Mouse (Mus musculus): Measurements from ENCODE around the gene Ypel3. TPM values are rescaled to one million over a fixed set of nuclear protein-coding genes. Genes with fewer than 3 reads are reported as not detected.
"Not testable (repeated sequence)": the region's sequence is repeated elsewhere in the genome, so short reads cannot be mapped to it uniquely, and the experiment has no call there.

Ypel3 gene
- total RNA-seq, 1 experiment: 19.4 TPM

DNA sequence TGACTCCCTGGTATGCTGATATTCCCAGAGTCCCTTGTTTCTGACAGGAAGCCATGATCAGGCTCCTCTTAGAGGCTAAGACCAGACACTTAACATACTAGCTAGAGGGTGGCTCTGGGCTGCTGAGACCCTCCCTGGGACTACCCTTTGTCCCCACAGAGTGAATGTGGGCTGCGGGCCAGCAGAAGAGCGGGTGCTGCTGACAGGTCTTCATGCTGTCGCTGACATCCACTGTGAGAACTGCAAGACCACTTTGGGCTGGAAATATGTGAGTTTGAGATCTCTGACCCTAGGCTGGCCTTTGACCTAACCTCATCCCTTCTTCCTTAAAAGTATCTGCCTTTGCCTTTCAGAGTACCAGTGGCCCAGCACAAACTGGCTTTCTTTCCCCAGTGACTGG is 1.4 kb downstream of the Ypel3 start:
- in situ Hi-C loops (cut with MboI; ENCODE audit: low sequenced_read_pairs in 2 of 2, unreplicated experiment in 2 of 2): no loop called here
- Histone ChIP-seq H3K4me1 (ENCODE audit: control insufficient read depth in 2 of 2, insufficient read depth in 2 of 2, low read length in 2 of 2, poor library complexity in 1 of 2) (peaks cover 5 to 23% of the 10 kb centered on the region in 2 experiments), H3K27ac (ENCODE audit: insufficient read depth, low read depth, low read length, poor library complexity, severe bottlenecking) (no peak overlapping the region), H3K9ac (ENCODE audit: insufficient read depth, low read depth, low read length, poor library complexity, severe bottlenecking) (no peak overlapping the region), H3K9me3 (ENCODE audit: control insufficient read depth, insufficient read depth, low read depth, low read length) (no peaks in the 10 kb centered on the region), H3K36me3 (ENCODE audit: control insufficient read depth, insufficient read depth, low read length, poor library complexity, severe bottlenecking) (peaks cover 4% of the 10 kb centered on the region; the same call in 1 of the 2 replicates), H3K4me3 (ENCODE audit: insufficient read depth in 1 of 2, low read depth in 1 of 2, low read length in 2 of 2, poor library complexity in 1 of 2, severe bottlenecking in 1 of 2) (no peak overlapping the region)
- TF ChIP-seq CHD2 (IDR thresholded peaks at IDR 0.05; ENCODE audit: low read depth, low read length) (no peak), MAFK (IDR thresholded peaks at IDR 0.05; ENCODE audit: insufficient read depth, low read depth, low read length) (no peak), ZC3H11A (IDR thresholded peaks at IDR 0.05; ENCODE audit: borderline replicate concordance, low read depth, low read length) (no peak), ZNF384 (IDR thresholded peaks at IDR 0.05; ENCODE audit: low read depth, low read length) (no peak), HCFC1 (IDR thresholded peaks at IDR 0.05; ENCODE audit: borderline replicate concordance, insufficient read depth, low read length) (no peak)
- no peak for DNase-seq (ENCODE audit: low read depth, low spot score)

DNA sequence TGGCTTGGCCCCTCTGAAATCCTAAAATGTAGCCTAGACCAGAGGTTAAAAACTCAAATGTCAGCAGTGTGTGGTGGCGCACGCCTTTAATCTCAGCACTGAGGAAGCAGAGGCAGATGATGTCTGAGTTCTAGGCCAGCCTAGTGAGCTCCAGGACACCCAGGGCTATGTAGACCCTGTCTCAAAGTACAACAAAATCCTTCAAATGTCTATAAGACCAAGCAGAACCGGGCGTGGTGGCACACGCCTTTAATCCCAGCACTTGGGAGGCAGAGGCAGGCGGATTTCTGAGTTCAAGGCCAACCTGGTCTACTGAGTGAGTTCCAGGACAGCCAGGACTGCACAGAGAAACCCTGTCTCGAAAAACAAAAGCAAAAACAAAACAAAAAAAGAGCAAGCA is 2.3 kb downstream of the Ypel3 start:
- peaks cover 5 to 23% of the 10 kb centered on the region in 2 experiments for H3K4me1 ChIP-seq (ENCODE audit: control insufficient read depth in 2 of 2, insufficient read depth in 2 of 2, low read length in 2 of 2, poor library complexity in 1 of 2)
- H3K27ac ChIP-seq (ENCODE audit: insufficient read depth, low read depth, low read length, poor library complexity, severe bottlenecking): not testable (repeated sequence)

DNA sequence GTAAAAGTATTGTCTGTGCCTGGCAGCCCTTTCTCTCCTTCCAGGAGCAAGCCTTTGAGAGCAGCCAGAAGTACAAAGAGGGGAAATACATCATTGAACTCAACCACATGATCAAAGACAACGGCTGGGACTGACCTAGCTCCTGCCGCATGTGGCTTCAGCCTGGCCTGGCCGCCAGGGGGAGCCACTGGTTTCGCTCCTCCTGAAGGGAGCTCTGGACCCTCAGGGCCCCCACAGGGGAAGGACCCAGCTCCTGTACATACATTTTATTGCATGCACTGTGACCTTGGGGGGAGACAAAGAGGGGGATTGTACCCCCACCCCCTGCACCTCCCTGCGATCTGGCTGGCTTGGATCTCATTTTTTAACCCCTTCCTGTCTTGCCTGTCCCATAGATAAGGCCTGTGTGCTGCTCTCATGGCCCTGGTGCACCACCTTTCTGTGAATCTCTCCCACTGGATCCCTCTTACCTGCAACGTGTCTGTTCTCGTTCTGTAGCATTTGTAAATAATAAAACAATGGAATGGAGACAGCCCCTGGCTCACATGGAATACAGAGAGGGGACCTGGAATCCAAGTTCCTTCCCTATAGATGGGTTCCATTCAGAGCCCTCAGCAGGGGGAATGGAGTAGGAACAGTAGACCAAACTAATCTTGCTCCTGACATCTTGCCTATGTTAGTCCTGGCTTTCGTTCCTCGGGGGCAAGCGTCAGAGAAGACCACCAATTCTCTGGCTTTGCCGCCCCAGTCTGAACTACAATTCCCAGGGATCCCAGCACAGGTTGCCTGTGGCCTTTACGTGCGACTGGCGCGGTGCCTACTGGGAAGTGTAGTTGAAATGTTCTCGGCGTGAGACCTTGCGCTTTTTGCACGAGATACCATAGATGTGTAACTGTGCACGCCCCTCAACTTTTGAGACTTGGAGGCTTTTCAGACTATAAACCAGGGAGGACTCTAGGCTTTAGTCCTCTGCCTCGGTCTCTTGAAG is 3.5 kb downstream of the Ypel3 start:
- TF ChIP-seq MAFK (IDR thresholded peaks at IDR 0.05; ENCODE audit: insufficient read depth, low read depth, low read length) (no peak), HCFC1 (IDR thresholded peaks at IDR 0.05; ENCODE audit: borderline replicate concordance, insufficient read depth, low read length) (peak; percentile 99), CHD2 (IDR thresholded peaks at IDR 0.05; ENCODE audit: low read depth, low read length) (no peak), ZC3H11A (IDR thresholded peaks at IDR 0.05; ENCODE audit: borderline replicate concordance, low read depth, low read length) (no peak), ZNF384 (IDR thresholded peaks at IDR 0.05; ENCODE audit: low read depth, low read length) (no peak)
- H3K4me1 ChIP-seq (ENCODE audit: control insufficient read depth in 2 of 2, insufficient read depth in 2 of 2, low read length in 2 of 2, poor library complexity in 1 of 2): peaks cover 5 to 24% of the 10 kb centered on the region in 2 experiments
- H3K4me3 ChIP-seq (ENCODE audit: insufficient read depth in 1 of 2, low read depth in 1 of 2, low read length in 2 of 2, poor library complexity in 1 of 2, severe bottlenecking in 1 of 2): peak overlapping the region; percentile 23 to 64; a peak in 3 of 4 replicates
- no peak overlapping the region for H3K27ac ChIP-seq (ENCODE audit: insufficient read depth, low read depth, low read length, poor library complexity, severe bottlenecking)
- peak; percentile 74 for DNase-seq (ENCODE audit: low read depth, low spot score)
- H3K9ac ChIP-seq (ENCODE audit: insufficient read depth, low read depth, low read length, poor library complexity, severe bottlenecking): peak overlapping the region; percentile 59
- no peaks in the 10 kb centered on the region for H3K9me3 ChIP-seq (ENCODE audit: control insufficient read depth, insufficient read depth, low read depth, low read length)
- peaks cover 19% of the 10 kb centered on the region for H3K36me3 ChIP-seq (ENCODE audit: control insufficient read depth, insufficient read depth, low read length, poor library complexity, severe bottlenecking)
- in situ Hi-C loops (cut with MboI; ENCODE audit: low sequenced_read_pairs in 2 of 2, unreplicated experiment in 2 of 2): no loop called here

More for the DNA sequence above, 2.3 kb downstream of the Ypel3 start:
- DNase-seq (ENCODE audit: low read depth, low spot score); H3K4me3 ChIP-seq (ENCODE audit: insufficient read depth in 1 of 2, low read depth in 1 of 2, low read length in 2 of 2, poor library complexity in 1 of 2, severe bottlenecking in 1 of 2); in situ Hi-C loops (cut with MboI; ENCODE audit: low sequenced_read_pairs in 2 of 2, unreplicated experiment in 2 of 2); H3K36me3 ChIP-seq (ENCODE audit: control insufficient read depth, insufficient read depth, low read length, poor library complexity, severe bottlenecking); H3K9me3 ChIP-seq (ENCODE audit: control insufficient read depth, insufficient read depth, low read depth, low read length); H3K9ac ChIP-seq (ENCODE audit: insufficient read depth, low read depth, low read length, poor library complexity, severe bottlenecking): not testable (repeated sequence)

DNA sequence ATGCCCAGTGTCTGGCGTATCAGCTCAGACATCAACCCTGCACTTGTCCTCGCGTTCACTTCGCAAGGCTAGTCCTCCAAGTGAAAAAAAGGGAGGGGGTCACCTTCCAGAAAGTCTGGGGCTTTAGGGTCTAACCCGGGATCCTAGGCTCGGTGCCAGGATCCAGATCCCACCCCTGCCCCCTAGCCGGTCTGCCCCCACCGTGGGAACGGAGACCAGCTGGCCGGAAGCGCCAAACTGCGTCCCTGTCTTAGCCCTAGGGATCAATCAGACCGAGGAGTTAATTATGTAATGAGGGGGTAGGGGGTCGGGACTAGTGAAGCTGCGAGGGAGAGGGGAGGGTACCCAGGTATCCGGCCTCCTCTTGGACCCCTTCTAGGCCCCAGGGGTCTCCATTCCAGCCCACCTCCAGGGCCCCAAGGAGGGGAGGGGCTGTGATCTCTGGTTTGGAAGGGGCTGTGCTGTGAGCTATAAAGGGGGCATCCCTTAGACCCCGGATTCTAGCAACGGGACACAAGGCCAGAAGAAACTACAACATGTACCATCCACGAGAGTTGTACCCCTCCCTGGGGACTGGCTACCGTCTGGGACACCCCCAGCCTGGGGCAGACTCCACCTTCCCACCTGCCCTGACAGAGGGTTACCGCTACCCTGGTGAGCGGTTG is 4.3 kb downstream of the Ypel3 start, which contains the start of gene Tbx6:
Tbx6 (plus strand) TSS at position 513 of the 665 bp plus-strand sequence.
- Histone ChIP-seq H3K9ac (ENCODE audit: insufficient read depth, low read depth, low read length, poor library complexity, severe bottlenecking) (peak within 1 kb of the TSS; percentile 59), H3K27ac (ENCODE audit: insufficient read depth, low read depth, low read length, poor library complexity, severe bottlenecking) (no peak within 1 kb of the TSS), H3K9me3 (ENCODE audit: control insufficient read depth, insufficient read depth, low read depth, low read length) (no peaks in the 10 kb centered on the region), H3K4me3 (ENCODE audit: insufficient read depth in 1 of 2, low read depth in 1 of 2, low read length in 2 of 2, poor library complexity in 1 of 2, severe bottlenecking in 1 of 2) (peak within 1 kb of the TSS; percentile 23 to 64; a peak in 3 of 4 replicates), H3K36me3 (ENCODE audit: control insufficient read depth, insufficient read depth, low read length, poor library complexity, severe bottlenecking) (peaks cover 26% of the 10 kb centered on the region), H3K4me1 (ENCODE audit: control insufficient read depth in 2 of 2, insufficient read depth in 2 of 2, low read length in 2 of 2, poor library complexity in 1 of 2) (peaks cover 3 to 20% of the 10 kb centered on the region in 2 experiments)
- DNase-seq (ENCODE audit: low read depth, low spot score): no peak
- TF ChIP-seq MAFK (IDR thresholded peaks at IDR 0.05; ENCODE audit: insufficient read depth, low read depth, low read length) (no peak), HCFC1 (IDR thresholded peaks at IDR 0.05; ENCODE audit: borderline replicate concordance, insufficient read depth, low read length) (no peak), CHD2 (IDR thresholded peaks at IDR 0.05; ENCODE audit: low read depth, low read length) (no peak), ZC3H11A (IDR thresholded peaks at IDR 0.05; ENCODE audit: borderline replicate concordance, low read depth, low read length) (no peak), ZNF384 (IDR thresholded peaks at IDR 0.05; ENCODE audit: low read depth, low read length) (no peak)
- in situ Hi-C loops (cut with MboI; ENCODE audit: low sequenced_read_pairs in 2 of 2, unreplicated experiment in 2 of 2): no loop called here

All from ES-E14 (cell line).